Mouse (Mus musculus) neural tube, embryonic 15.5 days (tissue): ENCODE data around the gene Men1. TPM values are rescaled to one million over a fixed set of nuclear protein-coding genes. Genes with fewer than 3 reads are reported as not detected.

Experiments
- ATAC-seq: fragments of 200-750 bp; cut with Nextera tagmentation; 2 replicates; pipeline ENCODE4 v1.8.0; 2017; ENCODE audit warnings: mild to moderate bottlenecking, moderate TSS enrichment, moderate library complexity; ENCODE audit not compliant: low FRiP score
- H3K27ac ChIP-seq: fragments of 300-500 bp; sonication (generic); replicated peaks from 2 replicates; pipeline ENCODE4 v1.5.1; 2015; ENCODE audit warnings: mild to moderate bottlenecking, inconsistent platforms
- H3K27me3 ChIP-seq: fragments of 300-500 bp; sonication (generic); replicated peaks from 2 replicates; pipeline ENCODE4 v1.6.1; 2015; ENCODE audit warnings: inconsistent platforms
- H3K36me3 ChIP-seq: fragments of 300-500 bp; sonication (generic); 2 replicates; pipeline ENCODE4 v1.6.1; 2015; ENCODE audit warnings: inconsistent platforms
- H3K4me1 ChIP-seq: fragments of 300-500 bp; sonication (generic); 2 replicates; pipeline ENCODE4 v1.6.1; 2015; ENCODE audit warnings: inconsistent platforms
- H3K4me2 ChIP-seq: fragments of 300-500 bp; sonication (generic); 2 replicates; pipeline ENCODE4 v1.6.1; 2015; ENCODE audit warnings: inconsistent platforms, mild to moderate bottlenecking, moderate library complexity
- H3K4me3 ChIP-seq: fragments of 300-500 bp; sonication (generic); replicated peaks from 2 replicates; pipeline ENCODE4 v1.5.1; 2015; ENCODE audit warnings: mild to moderate bottlenecking, inconsistent platforms
- H3K9ac ChIP-seq: fragments of 300-500 bp; sonication (generic); replicated peaks from 2 replicates; pipeline ENCODE4 v1.6.1; 2015; ENCODE audit warnings: mild to moderate bottlenecking, inconsistent platforms
- H3K9me3 ChIP-seq: fragments of 300-500 bp; sonication (generic); replicated peaks from 2 replicates; pipeline ENCODE4 v1.6.1; 2016; ENCODE audit warnings: inconsistent platforms
- WGBS: fragments of 180-500 bp; shearing (Covaris S2); methylation state at CpG from one replicate; pipeline ENCODE4 v1.1.7; 2015; ENCODE audit warnings: mixed read lengths; 5-methylcytosine and 5-hydroxymethylcytosine counted together
- polyA plus RNA-seq: library from polyadenylated mRNA; unstranded; fragments of >200 nt; fragmentation: Nextera tagmentation; extraction: Ambion mirVana; gene quantifications from 2 replicates; pipeline ENCODE4 v1.2.1, GENCODE M21; 2015

Men1 gene
- polyA plus RNA-seq, 1 experiment from 2014 or later = 71.6 TPM

GRCm38 (mm10) chr19:6342276-6342933 is 7.6 kb downstream of the Men1 start:
- ATAC-seq = no peak
- Histone ChIP-seq H3K36me3 (peaks cover 70% of the 10 kb centered on the region), H3K27ac (no peak overlapping the region), H3K9me3 (no peaks in the 10 kb centered on the region), H3K9ac (peak overlapping the region; percentile 3; the same call in 1 of the 2 replicates), H3K4me1 (peaks cover 28% of the 10 kb centered on the region), H3K4me3 (peak overlapping the region; percentile 51; the same call in 1 of the 2 replicates), H3K27me3 (no peaks in the 10 kb centered on the region), H3K4me2 (peak overlapping the region; percentile 67)
- WGBS = 72% methylated on average over 5 of the region's 5 CpGs

GRCm38 (mm10) chr19:6343066-6343925 is 8.5 kb downstream of the Men1 start:
- H3K9ac ChIP-seq = no peak overlapping the region
- peaks cover 22% of the 10 kb centered on the region for H3K4me1 ChIP-seq
- H3K27ac ChIP-seq = no peak overlapping the region
- no peaks in the 10 kb centered on the region for H3K27me3 ChIP-seq
- no peaks in the 10 kb centered on the region for H3K9me3 ChIP-seq
- peaks cover 66% of the 10 kb centered on the region for H3K36me3 ChIP-seq
- 86% methylated on average over 19 of the region's 19 CpGs for whole genome bisulfite sequencing
- no peak overlapping the region for H3K4me3 ChIP-seq
- no peak for ATAC-seq
- no peak overlapping the region for H3K4me2 ChIP-seq

GRCm38 (mm10) chr19:6343996-6344395 is 9.2 kb downstream of the Men1 start:
- H3K36me3 ChIP-seq = peaks cover 59% of the 10 kb centered on the region
- WGBS = 89% methylated on average over 5 of the region's 5 CpGs

GRCm38 (mm10) chr19:6346023-6346422 is 11.2 kb downstream of the Men1 start:
- Histone ChIP-seq H3K27ac (no peak overlapping the region), H3K36me3 (peaks cover 59% of the 10 kb centered on the region), H3K27me3 (no peaks in the 10 kb centered on the region), H3K4me2 (no peak overlapping the region), H3K4me1 (peaks cover 12% of the 10 kb centered on the region), H3K9ac (no peak overlapping the region), H3K9me3 (no peaks in the 10 kb centered on the region), H3K4me3 (no peak overlapping the region)
- WGBS = 92% methylated on average over 5 of the region's 5 CpGs
- ATAC-seq = no peak

More at GRCm38 (mm10) chr19:6343996-6344395, 9.2 kb downstream of the Men1 start:
- H3K4me2 ChIP-seq = no peak overlapping the region
- no peak for ATAC-seq
- no peak overlapping the region for H3K4me3 ChIP-seq
- no peak overlapping the region for H3K27ac ChIP-seq
- H3K4me1 ChIP-seq = peaks cover 22% of the 10 kb centered on the region
- no peak overlapping the region for H3K9ac ChIP-seq
- H3K9me3 ChIP-seq = no peaks in the 10 kb centered on the region
- H3K27me3 ChIP-seq = no peaks in the 10 kb centered on the region

- H3K4me2 ChIP-seq = no peak overlapping the region
- H3K36me3 ChIP-seq = peaks cover 62% of the 10 kb centered on the region
- H3K27me3 ChIP-seq = no peaks in the 10 kb centered on the region
- no peak overlapping the region for H3K9ac ChIP-seq
- no peak overlapping the region for H3K4me3 ChIP-seq
- H3K27ac ChIP-seq = no peak overlapping the region
- ATAC-seq = no peak
- 90% methylated on average over 10 of the region's 10 CpGs for WGBS
- no peaks in the 10 kb centered on the region for H3K9me3 ChIP-seq
- peaks cover 12% of the 10 kb centered on the region for H3K4me1 ChIP-seq
These were observed 11.9 kb downstream of the Men1 start for GRCm38 (mm10) chr19:6346661-6347060.

- H3K27me3 ChIP-seq = no peaks in the 10 kb centered on the region
- no peak overlapping the region for H3K9ac ChIP-seq
- H3K4me3 ChIP-seq = no peak overlapping the region
- peaks cover 61% of the 10 kb centered on the region for H3K36me3 ChIP-seq
- peaks cover 5% of the 10 kb centered on the region; the same call in 1 of the 2 replicates for H3K4me1 ChIP-seq
- no peak for ATAC-seq
- H3K4me2 ChIP-seq = no peak overlapping the region
- no peak overlapping the region for H3K27ac ChIP-seq
- no peaks in the 10 kb centered on the region for H3K9me3 ChIP-seq
- 95% methylated on average over 4 of the region's 4 CpGs for WGBS
These were observed 12.8 kb downstream of the Men1 start for GRCm38 (mm10) chr19:6347615-6348014.

GRCm38 (mm10) chr19:6348717-6349116 is 13.9 kb downstream of the Men1 start:
- Histone ChIP-seq H3K27ac (no peak overlapping the region), H3K4me3 (no peak overlapping the region), H3K27me3 (no peaks in the 10 kb centered on the region), H3K9me3 (no peaks in the 10 kb centered on the region), H3K4me2 (no peak overlapping the region), H3K9ac (no peak overlapping the region), H3K36me3 (peaks cover 63% of the 10 kb centered on the region), H3K4me1 (peaks cover 5% of the 10 kb centered on the region; the same call in 1 of the 2 replicates)
- ATAC-seq = no peak
- WGBS = 65% methylated on average over 9 of the region's 9 CpGs

GRCm38 (mm10) chr19:6349215-6349983 is 14.6 kb downstream of the Men1 start:
- ATAC-seq = no peak
- peaks cover 63% of the 10 kb centered on the region for H3K36me3 ChIP-seq
- 0 out of 2 replicates have a peak overlapping the region, but pooled peaks have one; percentile 15 for H3K27ac ChIP-seq
- no peaks in the 10 kb centered on the region for H3K9me3 ChIP-seq
- H3K9ac ChIP-seq = no peak overlapping the region
- WGBS = 38% methylated on average over 14 of the region's 14 CpGs
- H3K4me1 ChIP-seq = peaks cover 5% of the 10 kb centered on the region; the same call in 1 of the 2 replicates
- no peaks in the 10 kb centered on the region for H3K27me3 ChIP-seq
- no peak overlapping the region for H3K4me2 ChIP-seq
- no peak overlapping the region for H3K4me3 ChIP-seq

GRCm38 (mm10) chr19:6351431-6352106 is 16.8 kb downstream of the Men1 start:
- WGBS = 68% methylated on average over 14 of the region's 14 CpGs
- Histone ChIP-seq H3K27me3 (no peaks in the 10 kb centered on the region), H3K36me3 (peaks cover 48% of the 10 kb centered on the region), H3K4me1 (peaks cover 5% of the 10 kb centered on the region; the same call in 1 of the 2 replicates), H3K4me3 (no peak overlapping the region), H3K27ac (no peak overlapping the region), H3K4me2 (no peak overlapping the region), H3K9ac (no peak overlapping the region), H3K9me3 (no peaks in the 10 kb centered on the region)
- ATAC-seq = no peak

GRCm38 (mm10) chr19:6352107-6352505 is 17.3 kb downstream of the Men1 start:
- Histone ChIP-seq H3K36me3 (peaks cover 43% of the 10 kb centered on the region), H3K9me3 (no peaks in the 10 kb centered on the region)
- WGBS = 94% methylated on average over 2 of the region's 2 CpGs

GRCm38 (mm10) chr19:6354030-6354429 is 19.3 kb downstream of the Men1 start:
- peaks cover 35% of the 10 kb centered on the region for H3K36me3 ChIP-seq
- ATAC-seq = 0 out of 2 replicates have a peak, but pooled peaks have one; percentile 25

More at GRCm38 (mm10) chr19:6352107-6352505, 17.3 kb downstream of the Men1 start:
- Histone ChIP-seq H3K4me2 (no peak overlapping the region), H3K27ac (no peak overlapping the region), H3K4me1 (peaks cover 5% of the 10 kb centered on the region; the same call in 1 of the 2 replicates), H3K9ac (no peak overlapping the region), H3K4me3 (no peak overlapping the region), H3K27me3 (no peaks in the 10 kb centered on the region)
- ATAC-seq = no peak

More at GRCm38 (mm10) chr19:6354030-6354429, 19.3 kb downstream of the Men1 start:
- WGBS = 85% methylated on average over 7 of the region's 7 CpGs
- Histone ChIP-seq H3K9ac (no peak overlapping the region), H3K4me2 (no peak overlapping the region), H3K9me3 (no peaks in the 10 kb centered on the region), H3K27ac (no peak overlapping the region), H3K4me1 (peaks cover 5% of the 10 kb centered on the region; the same call in 1 of the 2 replicates), H3K4me3 (no peak overlapping the region), H3K27me3 (no peaks in the 10 kb centered on the region)
